ENCODE assay signal across 9 mouse cellular contexts in genomic region chr2:110314509-110315155, GRCm38 (mm10). TPM values are rescaled to one million over a fixed set of nuclear protein-coding genes. Genes with fewer than 3 reads are reported as not detected.
DNase-seq lines count a peak whose midpoint lies in the region; ATAC-seq and TF ChIP-seq lines count a peak whose summit lies in the region.
"Had no signal": no experiment of that assay in that cellular context is flagged by ENCODE, and none has a peak within 500 bp of the region (broad histone marks: within the 10 kb centered on the region; RNA-seq: fewer than 3 reads in every experiment).

Gene Bbox1 (minus strand): TSS chr2:110314560.

- peak; percentile 48 for ATAC-seq in liver, embryonic 11.5 days (replicated peaks; ENCODE audit: low FRiP score)
- ATAC-seq in megakaryocyte-erythroid progenitor cell, adult 5-6 weeks (replicated peaks; ENCODE audit: low FRiP score, low TSS enrichment, poor library complexity, severe bottlenecking): no peak

- 0 out of 2 replicates have a peak within 1 kb of the TSS, but pooled peaks have one; percentile 12 for H3K27ac ChIP-seq in testis, adult 2 months (ENCODE audit: control insufficient read depth, insufficient read depth, low read depth, low read length)
- no peak within 1 kb of the TSS for H3K27ac ChIP-seq in liver, embryonic 11.5 days (ENCODE audit: low read depth, low read length)

- peak; percentile 86 for DNase-seq in heart, adult 11 months
- no peak for DNase-seq in heart, adult 9 months (ENCODE audit: low spot score in 2 of 2)
- DNase-seq in testis, postnatal 10 days (ENCODE audit: low spot score): no peak
- DNase-seq in liver, embryonic 11.5 days (ENCODE audit: low spot score): no peak
- peak; percentile 20 for DNase-seq in urinary bladder, postnatal 25 days (ENCODE audit: low spot score)
- no peak for DNase-seq in embryo, embryonic 10.5 days (ENCODE audit: low spot score)

- TF ChIP-seq CTCF in testis, adult 2 months (IDR thresholded peaks at IDR 0.05; ENCODE audit: control insufficient read depth, insufficient read depth, insufficient replicate concordance, low read depth, low read length): no peak

- H3K9me3 ChIP-seq in liver, embryonic 11.5 days (ENCODE audit: control insufficient read depth, low read length): no peaks in the 10 kb centered on the region

- TF ChIP-seq POLR2A in testis, adult 2 months (IDR thresholded peaks at IDR 0.05; ENCODE audit: control insufficient read depth, low read depth, low read length): no peak

- H3K4me2 ChIP-seq in liver, embryonic 11.5 days: no peak within 1 kb of the TSS

- H3K4me1 ChIP-seq in testis, adult 2 months (ENCODE audit: control insufficient read depth, insufficient read depth, low read length): no peaks in the 10 kb centered on the region
- no peaks in the 10 kb centered on the region for H3K4me1 ChIP-seq in liver, embryonic 11.5 days (replicated peaks; ENCODE audit: control insufficient read depth, insufficient read depth, low read length)

- WGBS in liver, embryonic 11.5 days: 75% methylated on average over 6 of the region's 6 CpGs

- H3K4me3 ChIP-seq in testis, adult 2 months (ENCODE audit: control insufficient read depth, low read depth, low read length): no peak within 1 kb of the TSS
- no peak within 1 kb of the TSS for H3K4me3 ChIP-seq in liver, embryonic 11.5 days (ENCODE audit: low read depth, low read length)

- no peak within 1 kb of the TSS for H3K9ac ChIP-seq in liver, embryonic 11.5 days (ENCODE audit: low read depth, low read length)

- H3K36me3 ChIP-seq in testis, adult 2 months (ENCODE audit: control insufficient read depth, insufficient read depth, low read length): no peaks in the 10 kb centered on the region
- H3K36me3 ChIP-seq in liver, embryonic 11.5 days (ENCODE audit: control insufficient read depth, insufficient read depth, low read length): no peaks in the 10 kb centered on the region

- no peaks in the 10 kb centered on the region for H3K27me3 ChIP-seq in testis, adult 2 months (ENCODE audit: control insufficient read depth, insufficient read depth, low read length)
- no peaks in the 10 kb centered on the region for H3K27me3 ChIP-seq in liver, embryonic 11.5 days (replicated peaks; ENCODE audit: control insufficient read depth, insufficient read depth, low read length)

RNA-seq across cellular contexts. Expression of gene Bbox1, which starts in this region (rescaled TPM):
- polyA plus RNA-seq in testis, adult 2 months (2012; rRNA removed): 1.1 and 1.3 TPM in 2 replicates
- polyA plus RNA-seq in liver, embryonic 11.5 days (2014; fragmentation: Nextera tagmentation; extraction: Ambion mirVana): 1.1 and 1.3 TPM in 2 replicates
- not detected in 2 replicates for total RNA-seq in megakaryocyte-erythroid progenitor cell, adult 5-6 weeks (2014; fragmentation: Nextera tagmentation)
- not detected in 2 replicates for total RNA-seq in megakaryocyte-erythroid progenitor cell, adult 5-6 weeks (2017)
- total RNA-seq: adrenal gland, postnatal 36 days had no signal

Comparison
In these comparisons a context has a peak if more than half of its experiments do, and no peak if none do; other contexts are left out.
1. DNase-seq: peak in heart, adult 11 months (single experiment) and urinary bladder, postnatal 25 days (single experiment); none in heart, adult 9 months (0 of 2), testis, postnatal 10 days (single experiment), liver, embryonic 11.5 days (single experiment) and embryo, embryonic 10.5 days (single experiment).